Mouse (Mus musculus) forebrain, embryonic 14.5 days (tissue): ENCODE data around the gene Gm3045. TPM values are rescaled to one million over a fixed set of nuclear protein-coding genes. Genes with fewer than 3 reads are reported as not detected.
A peak's percentile ranks its signal among the peaks of the same experiment; 100 is the strongest.

ENCODE experiments used
- ATAC-seq: fragments of 200-750 bp; cut with Nextera tagmentation; 2 replicates; pipeline ENCODE4 v1.8.0; 2017; ENCODE audit warnings: mild to moderate bottlenecking, moderate library complexity
- DNase-seq: peaks from one replicate; pipeline ENCODE4 v3.0.0-alpha.2; 2015; ENCODE audit warnings: low spot score
- H3K27ac ChIP-seq: fragments of 300-500 bp; sonication (generic); 2 replicates; pipeline ENCODE4 v1.5.1; 2014; ENCODE audit warnings: low read depth, mild to moderate bottlenecking, control low read depth, low read length, moderate library complexity
- H3K27me3 ChIP-seq: fragments of 300-500 bp; sonication (generic); replicated peaks from 2 replicates; pipeline ENCODE4 v1.6.1; 2014; ENCODE audit warnings: low read length, control low read depth, mixed read lengths; ENCODE audit not compliant: control insufficient read depth, insufficient read depth
- H3K36me3 ChIP-seq: fragments of 300-500 bp; sonication (generic); 2 replicates; pipeline ENCODE4 v1.6.1; 2014; ENCODE audit warnings: low read length, control low read depth; ENCODE audit not compliant: control insufficient read depth, insufficient read depth
- H3K4me1 ChIP-seq: fragments of 300-500 bp; sonication (generic); 2 replicates; pipeline ENCODE4 v1.6.1; 2014; ENCODE audit warnings: antibody characterized with exemption, low read length, control low read depth; ENCODE audit not compliant: control insufficient read depth, insufficient read depth
- H3K4me2 ChIP-seq: fragments of 300-500 bp; sonication (generic); 2 replicates; pipeline ENCODE4 v1.6.1; 2014; ENCODE audit warnings: mild to moderate bottlenecking, control low read depth, low read length
- H3K4me3 ChIP-seq: fragments of 300-500 bp; sonication (generic); 2 replicates; pipeline ENCODE4 v1.5.1; 2014; ENCODE audit warnings: low read depth, low read length, control low read depth
- H3K9ac ChIP-seq: fragments of 300-500 bp; sonication (generic); 2 replicates; pipeline ENCODE4 v1.6.1; 2014; ENCODE audit warnings: mild to moderate bottlenecking, low read length, control low read depth, moderate library complexity
- H3K9me3 ChIP-seq: fragments of 300-500 bp; sonication (generic); replicated peaks from 2 replicates; pipeline ENCODE4 v1.6.1; 2016; ENCODE audit warnings: low read length, control low read depth, mixed read lengths; ENCODE audit not compliant: control insufficient read depth
- WGBS: fragments of 180-500 bp; shearing (Covaris S2); extraction: QIAGEN DNeasy Blood & Tissue Kit; methylation state at CpG from one replicate; pipeline ENCODE4 v1.1.7; 2014; 5-methylcytosine and 5-hydroxymethylcytosine counted together
- polyA plus RNA-seq: library from polyadenylated mRNA; unstranded; fragments of >200 nt; fragmentation: Nextera tagmentation; extraction: Ambion mirVana; gene quantifications from 2 replicates; pipeline ENCODE4 v1.2.1, GENCODE M21; 2014

Gene Gm3045
- polyA plus RNA-seq, 1 experiment from 2014 or later, result not detected

GRCm38 (mm10) chr13:56403381-56404086 lies 22.9 kb upstream of the Gm3045 start:
- ATAC-seq, result no peak
- no peaks in the 10 kb centered on the region for H3K4me1 ChIP-seq
- 84% methylated on average over 8 of the region's 8 CpGs for WGBS

GRCm38 (mm10) chr13:56404511-56405140 lies 21.8 kb upstream of the Gm3045 start:
- Histone ChIP-seq H3K9me3 (no peaks in the 10 kb centered on the region), H3K4me1 (no peaks in the 10 kb centered on the region), H3K27ac (no peak overlapping the region), H3K27me3 (no peaks in the 10 kb centered on the region), H3K4me3 (no peak overlapping the region), H3K4me2 (no peak overlapping the region), H3K36me3 (no peaks in the 10 kb centered on the region), H3K9ac (no peak overlapping the region)
- 80% methylated on average over 6 of the region's 6 CpGs for WGBS
- no peak for ATAC-seq
- no peak for DNase-seq

More at GRCm38 (mm10) chr13:56403381-56404086, 22.9 kb upstream of the Gm3045 start:
- H3K27me3 ChIP-seq, result no peaks in the 10 kb centered on the region
- H3K4me3 ChIP-seq, result no peak overlapping the region
- no peaks in the 10 kb centered on the region for H3K9me3 ChIP-seq
- DNase-seq, result no peak
- H3K27ac ChIP-seq, result no peak overlapping the region
- no peak overlapping the region for H3K4me2 ChIP-seq
- H3K36me3 ChIP-seq, result no peaks in the 10 kb centered on the region
- no peak overlapping the region for H3K9ac ChIP-seq

- no peak overlapping the region for H3K27ac ChIP-seq
- H3K4me2 ChIP-seq, result no peak overlapping the region
- no peaks in the 10 kb centered on the region for H3K4me1 ChIP-seq
- H3K36me3 ChIP-seq, result no peaks in the 10 kb centered on the region
- ATAC-seq (no peak), DNase-seq (peak; percentile 51)
- H3K27me3 ChIP-seq, result no peaks in the 10 kb centered on the region
- no peaks in the 10 kb centered on the region for H3K9me3 ChIP-seq
- WGBS, result 55% methylated on average over 9 of the region's 9 CpGs
- H3K4me3 ChIP-seq, result no peak overlapping the region
- no peak overlapping the region for H3K9ac ChIP-seq
Observed at GRCm38 (mm10) chr13:56412286-56412873, 14.0 kb upstream of the Gm3045 start.

- no peaks in the 10 kb centered on the region for H3K36me3 ChIP-seq
- 47% methylated on average over 13 of the region's 13 CpGs for WGBS
- no peaks in the 10 kb centered on the region for H3K9me3 ChIP-seq
- DNase-seq, result no peak
- no peak overlapping the region for H3K27ac ChIP-seq
- no peak for ATAC-seq
- H3K4me1 ChIP-seq, result peaks cover 2% of the 10 kb centered on the region; the same call in 1 of the 2 replicates
- no peak overlapping the region for H3K4me3 ChIP-seq
- no peaks in the 10 kb centered on the region for H3K27me3 ChIP-seq
- no peak overlapping the region for H3K4me2 ChIP-seq
- no peak overlapping the region for H3K9ac ChIP-seq
Observed at GRCm38 (mm10) chr13:56418685-56419483, 7.5 kb upstream of the Gm3045 start.

- Histone ChIP-seq H3K4me2 (no peak overlapping the region), H3K27me3 (no peaks in the 10 kb centered on the region), H3K9me3 (no peaks in the 10 kb centered on the region), H3K27ac (no peak overlapping the region), H3K4me3 (no peak overlapping the region), H3K9ac (no peak overlapping the region), H3K36me3 (no peaks in the 10 kb centered on the region), H3K4me1 (peaks cover 2% of the 10 kb centered on the region; the same call in 1 of the 2 replicates)
- ATAC-seq, result no peak
- no peak for DNase-seq
- 81% methylated on average over 6 of the region's 6 CpGs for WGBS
Observed at GRCm38 (mm10) chr13:56419538-56419937, 6.9 kb upstream of the Gm3045 start.

GRCm38 (mm10) chr13:56422072-56422723 lies 4.2 kb upstream of the Gm3045 start:
- no peaks in the 10 kb centered on the region for H3K36me3 ChIP-seq
- H3K27ac ChIP-seq, result no peak overlapping the region

GRCm38 (mm10) chr13:56425931-56426330 lies 463 bp upstream of the Gm3045 start:
- no peaks in the 10 kb centered on the region for H3K9me3 ChIP-seq
- H3K4me2 ChIP-seq, result no peak overlapping the region
- no peak overlapping the region for H3K4me3 ChIP-seq
- H3K4me1 ChIP-seq, result peaks cover 2% of the 10 kb centered on the region; the same call in 1 of the 2 replicates
- H3K27ac ChIP-seq, result no peak overlapping the region
- H3K36me3 ChIP-seq, result no peaks in the 10 kb centered on the region
- DNase-seq, result no peak
- H3K9ac ChIP-seq, result no peak overlapping the region
- ATAC-seq, result no peak
- 88% methylated on average over 7 of the region's 7 CpGs for WGBS
- no peaks in the 10 kb centered on the region; the same call in 1 of the 2 replicates for H3K27me3 ChIP-seq

More at GRCm38 (mm10) chr13:56422072-56422723, 4.2 kb upstream of the Gm3045 start:
- DNase-seq (peak; percentile 91), ATAC-seq (peak; percentile 54; the same call in 1 of the 2 replicates)
- H3K9ac ChIP-seq, result no peak overlapping the region
- WGBS, result 28% methylated on average over 16 of the region's 16 CpGs
- H3K4me3 ChIP-seq, result no peak overlapping the region
- H3K27me3 ChIP-seq, result no peaks in the 10 kb centered on the region; the same call in 1 of the 2 replicates
- H3K9me3 ChIP-seq, result no peaks in the 10 kb centered on the region
- H3K4me1 ChIP-seq, result peaks cover 2% of the 10 kb centered on the region; the same call in 1 of the 2 replicates
- no peak overlapping the region for H3K4me2 ChIP-seq
